Mouse (Mus musculus) hindbrain, embryonic 14.5 days (tissue): ENCODE measurements around the gene C2cd2l. TPM values are rescaled to one million over a fixed set of nuclear protein-coding genes. Genes with fewer than 3 reads are reported as not detected.

Experiments
- ATAC-seq: fragments of 200-750 bp; cut with Nextera tagmentation; 2 replicates; pipeline ENCODE4 v1.8.0; 2017; ENCODE audit warnings: moderate number of reproducible peaks, mild to moderate bottlenecking, moderate TSS enrichment, moderate library complexity; ENCODE audit not compliant: low FRiP score
- DNase-seq: peaks from one replicate; pipeline ENCODE4 v3.0.0-alpha.2; 2015; ENCODE audit warnings: low spot score
- H3K27ac ChIP-seq: fragments of 300-500 bp; sonication (generic); 2 replicates; pipeline ENCODE4 v1.5.1; 2014; ENCODE audit warnings: mild to moderate bottlenecking, moderate library complexity
- H3K27me3 ChIP-seq: fragments of 300-500 bp; sonication (generic); 2 replicates; pipeline ENCODE4 v1.6.1; 2014; ENCODE audit warnings: mild to moderate bottlenecking, low read length, mixed read lengths; ENCODE audit not compliant: control insufficient read depth, insufficient read depth
- H3K36me3 ChIP-seq: fragments of 300-500 bp; sonication (generic); replicated peaks from 2 replicates; pipeline ENCODE4 v1.6.1; 2014; ENCODE audit not compliant: control insufficient read depth, insufficient read depth
- H3K4me1 ChIP-seq: fragments of 300-500 bp; sonication (generic); replicated peaks from 2 replicates; pipeline ENCODE4 v1.6.1; 2014; ENCODE audit warnings: antibody characterized with exemption, low read length, mixed read lengths; ENCODE audit not compliant: control insufficient read depth, insufficient read depth
- H3K4me2 ChIP-seq: fragments of 300-500 bp; sonication (generic); replicated peaks from 2 replicates; pipeline ENCODE4 v1.6.1; 2014; ENCODE audit warnings: mild to moderate bottlenecking, moderate library complexity
- H3K4me3 ChIP-seq: fragments of 300-500 bp; sonication (generic); replicated peaks from 2 replicates; pipeline ENCODE4 v1.5.1; 2014; ENCODE audit warnings: mild to moderate bottlenecking, low read length
- H3K9ac ChIP-seq: fragments of 300-500 bp; sonication (generic); 2 replicates; pipeline ENCODE4 v1.6.1; 2014
- H3K9me3 ChIP-seq: fragments of 300-500 bp; sonication (generic); 2 replicates; pipeline ENCODE4 v1.6.1; 2016; ENCODE audit warnings: low read length; ENCODE audit not compliant: control insufficient read depth
- WGBS: fragments of 180-500 bp; shearing (Covaris S2); extraction: QIAGEN DNeasy Blood & Tissue Kit; methylation state at CpG from one replicate; pipeline ENCODE4 v1.1.7; 2014; 5-methylcytosine and 5-hydroxymethylcytosine counted together
- polyA plus RNA-seq: library from polyadenylated mRNA; unstranded; fragments of >200 nt; fragmentation: Nextera tagmentation; extraction: Ambion mirVana; gene quantifications from 2 replicates; pipeline ENCODE4 v1.2.1, GENCODE M21; 2014

C2cd2l gene
- polyA plus RNA-seq, 1 experiment from 2014 or later, result 24.0 TPM

DNA sequence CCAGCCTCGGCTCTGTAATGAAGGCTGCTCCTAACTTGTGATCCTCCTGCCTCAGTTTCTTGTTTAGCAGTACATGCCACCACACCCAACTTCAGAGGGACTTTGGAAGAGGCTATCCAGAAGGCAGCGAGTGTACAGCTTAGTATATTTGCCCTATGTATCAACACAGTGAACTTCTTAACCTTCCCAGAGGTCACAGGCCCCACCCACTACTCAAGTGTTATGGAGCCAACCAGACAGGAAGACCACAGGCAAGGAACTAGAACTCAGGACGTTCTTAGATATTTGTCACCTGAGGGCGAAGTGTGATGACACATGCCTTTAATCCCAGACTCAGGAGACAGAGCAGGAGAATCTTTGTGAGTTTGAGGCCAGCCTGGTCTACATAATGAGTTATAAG lies 27.5 kb upstream of the C2cd2l start:
- no peak for DNase-seq
- ATAC-seq, result no peak
- Histone ChIP-seq H3K4me1 (peaks cover 6% of the 10 kb centered on the region), H3K4me3 (no peak overlapping the region), H3K27ac (no peak overlapping the region), H3K9me3 (no peaks in the 10 kb centered on the region), H3K9ac (no peak overlapping the region), H3K36me3 (peaks cover 66% of the 10 kb centered on the region), H3K27me3 (no peaks in the 10 kb centered on the region), H3K4me2 (no peak overlapping the region)
- WGBS, result 93% methylated on average over 4 of the region's 4 CpGs

DNA sequence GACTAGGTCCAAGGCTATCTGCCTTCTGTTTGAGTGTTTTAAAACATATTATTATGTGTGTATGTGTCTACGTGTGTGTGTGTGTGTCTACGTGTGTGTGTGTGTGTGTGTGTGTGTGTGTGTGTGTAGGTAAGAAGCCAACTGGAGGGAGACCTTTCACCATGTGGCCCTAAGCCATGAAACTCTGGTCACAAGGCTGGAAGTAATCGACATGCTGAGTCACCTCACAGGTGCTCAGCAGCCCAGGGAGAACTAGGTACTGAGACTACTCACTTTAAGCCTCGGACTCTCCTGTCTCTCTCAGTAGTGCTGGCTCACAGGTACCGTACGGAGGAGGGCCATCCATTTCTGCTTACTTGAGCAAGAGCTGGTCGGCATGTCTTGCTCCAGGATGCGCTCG lies 27.1 kb upstream of the C2cd2l start:
- Histone ChIP-seq H3K4me2 (no peak overlapping the region), H3K27me3 (no peaks in the 10 kb centered on the region), H3K36me3 (peaks cover 62% of the 10 kb centered on the region), H3K27ac (no peak overlapping the region), H3K9ac (no peak overlapping the region), H3K4me3 (no peak overlapping the region), H3K4me1 (peaks cover 6% of the 10 kb centered on the region), H3K9me3 (no peaks in the 10 kb centered on the region)
- ATAC-seq, result no peak
- DNase-seq, result no peak
- WGBS, result 96% methylated on average over 9 of the region's 9 CpGs

DNA sequence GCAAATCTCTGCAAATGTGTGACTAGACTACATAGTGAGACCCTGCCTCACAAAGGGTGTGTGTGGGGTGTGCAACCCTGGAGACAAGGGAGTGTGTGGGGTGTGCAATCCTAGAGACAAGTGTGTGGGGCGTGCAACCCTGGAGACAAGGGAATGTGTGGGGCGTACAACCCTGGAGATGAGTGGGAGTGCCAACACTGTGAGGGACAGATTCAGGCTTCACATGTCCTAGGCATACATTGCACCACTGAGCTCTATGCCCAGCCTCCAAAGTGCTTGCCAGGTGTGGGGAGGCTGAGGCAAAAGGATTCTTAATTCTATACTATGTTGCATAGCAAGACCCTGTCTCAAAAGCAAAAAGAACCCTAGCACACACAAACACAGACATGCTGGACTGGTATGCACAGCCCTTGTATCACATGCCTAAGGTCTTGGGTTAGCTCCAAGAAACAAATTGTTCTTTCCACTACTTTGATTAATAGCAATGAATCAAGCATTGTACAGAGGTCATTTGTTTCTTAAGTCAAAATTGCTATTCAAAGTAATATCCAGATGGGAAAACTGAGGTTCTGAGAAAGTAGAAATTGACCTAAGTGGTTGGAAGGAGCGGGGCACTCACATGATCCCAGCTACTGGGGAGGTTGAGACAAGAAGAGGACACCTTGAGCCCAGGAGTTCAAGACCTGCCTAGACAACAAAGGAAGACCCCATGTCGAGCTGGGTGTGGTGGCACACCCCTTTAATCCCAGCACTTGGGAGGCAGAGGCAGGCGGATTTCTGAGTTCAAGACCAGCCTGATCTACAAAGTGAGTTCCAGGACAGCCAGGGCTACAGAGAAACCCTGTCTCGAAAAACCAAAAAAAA lies 25.7 kb upstream of the C2cd2l start:
- no peak overlapping the region for H3K9ac ChIP-seq
- no peaks in the 10 kb centered on the region for H3K9me3 ChIP-seq
- no peaks in the 10 kb centered on the region for H3K27me3 ChIP-seq
- WGBS, result 91% methylated on average over 6 of the region's 6 CpGs
- H3K4me3 ChIP-seq, result no peak overlapping the region
- ATAC-seq, result no peak
- H3K4me2 ChIP-seq, result no peak overlapping the region
- no peak overlapping the region for H3K27ac ChIP-seq
- H3K36me3 ChIP-seq, result peaks cover 48% of the 10 kb centered on the region
- H3K4me1 ChIP-seq, result peaks cover 6% of the 10 kb centered on the region
- no peak for DNase-seq

DNA sequence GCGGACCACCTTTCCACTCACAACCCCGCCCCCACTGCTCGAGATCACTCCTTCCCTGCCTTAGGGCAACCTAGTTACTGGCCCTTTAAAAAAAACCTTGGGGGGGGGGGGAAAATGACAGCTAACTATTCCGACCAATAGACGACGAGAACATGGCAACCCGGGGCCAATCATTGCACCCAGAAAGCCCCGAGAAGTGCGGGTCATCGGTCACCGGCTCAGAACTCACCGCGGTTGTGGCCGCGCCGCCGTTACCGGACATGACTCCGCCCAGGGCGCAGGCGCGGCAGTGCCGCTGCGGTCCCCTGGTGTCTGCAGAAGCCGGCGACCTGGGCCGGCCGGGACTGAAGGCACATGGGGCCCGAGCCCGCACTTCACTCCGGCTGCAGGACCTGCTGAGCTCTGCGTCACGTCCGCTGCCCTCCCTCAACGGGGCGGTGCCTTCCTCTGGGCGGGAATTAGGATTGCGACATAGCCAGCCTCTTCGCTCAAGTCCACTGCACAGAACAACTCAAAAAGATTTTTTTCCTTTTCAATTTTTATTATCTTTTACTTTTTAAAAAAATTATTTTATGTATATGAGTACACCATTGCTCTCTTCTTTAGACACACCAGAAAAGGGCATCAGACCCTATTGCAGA lies 23.8 kb upstream of the C2cd2l start, which contains the start of gene Hmbs:
Gene Hmbs, minus strand, starts transcription at position 448 of the 641 bp plus-strand sequence.
- Histone ChIP-seq H3K27ac (peak within 1 kb of the TSS; percentile 99), H3K4me1 (peaks cover 6% of the 10 kb centered on the region), H3K4me2 (peak within 1 kb of the TSS; percentile 73), H3K27me3 (no peaks in the 10 kb centered on the region), H3K4me3 (peak within 1 kb of the TSS; percentile 92), H3K36me3 (peaks cover 35% of the 10 kb centered on the region), H3K9me3 (no peaks in the 10 kb centered on the region), H3K9ac (peak within 1 kb of the TSS; percentile 84)
- WGBS, result under 1% methylated on average over 39 of the region's 39 CpGs
- DNase-seq (peak; percentile 85), ATAC-seq (peak; percentile 95)

DNA sequence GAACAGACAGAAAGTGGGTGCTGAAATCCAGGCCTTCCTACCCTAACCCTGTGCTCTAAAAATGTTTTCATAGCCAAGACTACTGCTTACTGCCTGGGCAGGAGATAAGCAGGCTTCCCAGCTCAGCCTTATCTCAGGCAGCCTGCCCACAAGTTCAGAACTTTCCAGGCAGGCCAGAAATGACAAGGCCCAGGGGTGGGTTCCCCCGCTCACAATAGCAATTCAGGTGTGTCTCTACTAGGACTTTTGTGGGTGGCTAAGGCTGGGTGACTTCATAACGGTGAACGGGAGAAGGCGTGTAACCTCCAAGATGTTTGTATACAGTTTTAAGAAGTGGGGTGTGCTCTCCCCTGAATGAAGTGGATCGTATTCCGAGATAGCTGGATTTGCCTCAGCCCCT lies 23.2 kb upstream of the C2cd2l start:
- H3K36me3 ChIP-seq, result peaks cover 33% of the 10 kb centered on the region
- WGBS, result 7% methylated on average over 6 of the region's 6 CpGs
- H3K27me3 ChIP-seq, result no peaks in the 10 kb centered on the region
- H3K4me2 ChIP-seq, result peak overlapping the region; percentile 73
- peak overlapping the region; percentile 99 for H3K27ac ChIP-seq
- DNase-seq (no peak), ATAC-seq (peak; percentile 1; the same call in 1 of the 2 replicates)
- no peaks in the 10 kb centered on the region for H3K9me3 ChIP-seq
- peak overlapping the region; percentile 92 for H3K4me3 ChIP-seq
- H3K4me1 ChIP-seq, result peaks cover 6% of the 10 kb centered on the region
- peak overlapping the region; percentile 84 for H3K9ac ChIP-seq

DNA sequence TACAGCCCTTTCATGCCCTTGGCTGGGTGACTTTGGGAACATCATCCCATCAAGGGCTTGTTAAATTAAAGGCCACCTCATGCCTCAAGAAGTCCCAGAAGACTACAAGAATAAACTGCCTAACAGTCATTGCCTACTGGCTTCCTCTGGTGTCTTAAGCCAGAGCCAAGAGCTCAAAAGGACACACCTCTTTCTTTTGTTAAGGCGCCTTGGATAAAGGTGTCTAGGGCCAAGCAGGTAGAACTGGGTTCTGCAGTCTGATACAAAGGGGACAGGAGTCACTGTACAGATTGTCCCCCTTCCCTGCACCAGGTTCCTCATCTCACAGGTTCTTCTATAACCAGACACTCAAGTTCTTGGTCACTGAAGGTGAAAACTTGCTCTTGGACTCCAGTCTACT lies 22.5 kb upstream of the C2cd2l start:
- ATAC-seq (no peak), DNase-seq (no peak)
- Histone ChIP-seq H3K27ac (no peak overlapping the region), H3K4me2 (no peak overlapping the region), H3K36me3 (peaks cover 27% of the 10 kb centered on the region), H3K27me3 (no peaks in the 10 kb centered on the region), H3K4me3 (no peak overlapping the region), H3K9ac (no peak overlapping the region), H3K9me3 (no peaks in the 10 kb centered on the region), H3K4me1 (peaks cover 6% of the 10 kb centered on the region)
- WGBS, result 96% methylated on average over 1 of the region's 1 CpGs

DNA sequence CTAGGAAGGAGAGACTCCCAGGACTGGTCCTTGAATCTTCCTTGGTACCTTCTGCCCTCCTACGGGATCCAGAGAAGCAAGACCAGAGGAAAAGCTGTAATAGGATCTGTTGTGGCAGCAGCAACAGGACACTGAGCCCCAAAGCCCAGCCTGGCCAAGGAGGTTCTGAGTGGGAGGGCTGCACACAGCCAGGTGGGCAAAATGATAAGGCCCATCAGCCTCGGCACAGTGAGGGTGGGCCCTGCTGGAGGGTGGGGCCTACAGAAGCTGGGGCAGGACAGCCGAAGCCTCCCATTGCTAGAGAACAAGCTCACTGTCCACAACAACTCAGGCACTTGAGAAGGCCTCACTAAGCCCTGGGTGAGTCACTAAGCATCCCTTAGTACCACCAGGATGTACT lies 22.1 kb upstream of the C2cd2l start:
- no peak overlapping the region for H3K4me2 ChIP-seq
- no peaks in the 10 kb centered on the region for H3K27me3 ChIP-seq
- H3K9ac ChIP-seq, result peak overlapping the region; percentile 8; the same call in 1 of the 2 replicates
- DNase-seq (no peak), ATAC-seq (no peak)
- peaks cover 6% of the 10 kb centered on the region for H3K4me1 ChIP-seq
- WGBS, result 85% methylated on average over 3 of the region's 3 CpGs
- no peak overlapping the region for H3K27ac ChIP-seq
- H3K36me3 ChIP-seq, result peaks cover 22% of the 10 kb centered on the region
- H3K4me3 ChIP-seq, result no peak overlapping the region
- no peaks in the 10 kb centered on the region for H3K9me3 ChIP-seq

DNA sequence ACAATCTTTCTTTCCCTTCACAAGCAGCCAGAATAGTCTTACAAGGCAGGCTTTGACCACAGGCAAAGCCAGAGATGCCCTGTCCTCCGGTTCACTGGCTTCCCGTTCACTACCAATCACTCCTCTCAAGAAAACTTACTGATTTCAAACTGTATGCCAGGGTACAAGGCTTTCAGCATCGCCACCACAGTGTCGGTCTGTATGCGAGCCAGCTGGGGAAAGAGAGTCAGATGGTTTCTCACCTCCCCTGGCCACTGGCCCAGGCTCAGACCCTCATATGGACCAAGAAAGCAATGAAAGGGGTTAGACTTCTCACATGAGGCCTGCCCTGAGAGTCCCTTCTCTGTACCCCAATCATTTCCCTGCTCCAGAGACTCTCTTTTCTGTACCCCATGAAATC lies 21.4 kb upstream of the C2cd2l start:
- Histone ChIP-seq H3K27ac (no peak overlapping the region), H3K9me3 (no peaks in the 10 kb centered on the region), H3K36me3 (peaks cover 15% of the 10 kb centered on the region), H3K4me2 (no peak overlapping the region), H3K4me3 (no peak overlapping the region), H3K4me1 (peaks cover 13% of the 10 kb centered on the region), H3K27me3 (no peaks in the 10 kb centered on the region), H3K9ac (no peak overlapping the region)
- no peak for DNase-seq
- 91% methylated on average over 5 of the region's 5 CpGs for WGBS
- ATAC-seq, result no peak

DNA sequence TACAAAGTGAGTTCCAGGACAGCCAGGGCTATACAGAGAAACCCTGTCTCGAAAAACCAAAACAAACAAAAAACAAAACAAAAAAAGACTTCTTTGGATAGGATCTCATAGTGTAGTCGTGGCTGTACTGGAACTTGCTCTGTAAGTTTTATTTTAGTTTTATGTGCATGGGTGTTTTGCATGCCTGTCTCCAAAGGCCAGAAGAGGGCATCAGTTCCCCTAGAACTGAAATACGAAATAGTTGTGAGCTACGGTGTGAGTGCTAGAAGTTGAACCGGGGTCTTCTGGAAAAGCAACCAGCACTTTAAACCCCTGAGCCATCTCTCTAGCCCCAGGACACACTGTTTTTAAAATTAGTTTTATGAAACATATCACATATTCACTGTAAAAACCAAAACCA lies 18.5 kb upstream of the C2cd2l start:
- 82% methylated on average over 5 of the region's 5 CpGs for WGBS
- H3K27me3 ChIP-seq, result no peaks in the 10 kb centered on the region
- no peak for ATAC-seq

More for the DNA sequence above, 18.5 kb upstream of the C2cd2l start:
- no peaks in the 10 kb centered on the region for H3K9me3 ChIP-seq
- H3K4me2 ChIP-seq, result no peak overlapping the region
- no peak overlapping the region for H3K27ac ChIP-seq
- H3K4me1 ChIP-seq, result peaks cover 20% of the 10 kb centered on the region
- DNase-seq, result no peak
- H3K9ac ChIP-seq, result no peak overlapping the region
- H3K36me3 ChIP-seq, result peaks cover 11% of the 10 kb centered on the region
- no peak overlapping the region for H3K4me3 ChIP-seq
